13 mouse cellular contexts compared by ENCODE assay signal in genomic region chr11:97728730-97729129, GRCm38 (mm10). TPM values are rescaled to one million over a fixed set of nuclear protein-coding genes. Genes with fewer than 3 reads are reported as not detected.
DNase-seq lines count a peak whose midpoint lies in the region; ATAC-seq and TF ChIP-seq lines count a peak whose summit lies in the region.
"Had no signal": no experiment of that assay in that cellular context is flagged by ENCODE, and none has a peak within 500 bp of the region (broad histone marks: within the 10 kb centered on the region; RNA-seq: fewer than 3 reads in every experiment).

No protein-coding gene starts in this region.

- H3K9me3 ChIP-seq in heart, embryonic 16.5 days (replicated peaks; ENCODE audit: control insufficient read depth, low read length), result no peaks in the 10 kb centered on the region
- H3K9me3 ChIP-seq in liver, postnatal 0 days (ENCODE audit: low read length), result no peaks in the 10 kb centered on the region
- H3K9me3 ChIP-seq: forebrain, embryonic 12.5 days had no signal

- H3K4me3 ChIP-seq in heart, embryonic 16.5 days (ENCODE audit: low read length), result no peak overlapping the region
- H3K4me3 ChIP-seq in liver, postnatal 0 days (ENCODE audit: low read depth, low read length), result no peak overlapping the region
- H3K4me3 ChIP-seq: forebrain, embryonic 12.5 days had no signal

- no peak overlapping the region for H3K4me2 ChIP-seq in heart, embryonic 16.5 days (ENCODE audit: low read depth, low read length)
- no peak overlapping the region; the same call in 1 of the 2 replicates for H3K4me2 ChIP-seq in liver, postnatal 0 days (ENCODE audit: low read depth, low read length)
- H3K4me2 ChIP-seq: forebrain, embryonic 12.5 days had no signal

- H3K36me3 ChIP-seq in heart, embryonic 16.5 days (ENCODE audit: control insufficient read depth, insufficient read depth), result peaks cover 44% of the 10 kb centered on the region
- H3K36me3 ChIP-seq in liver, postnatal 0 days (replicated peaks; ENCODE audit: insufficient read depth, low read length), result peaks cover 40% of the 10 kb centered on the region

- no peak for TF ChIP-seq EP300 in liver, postnatal 0 days (IDR thresholded peaks at IDR 0.05; ENCODE audit: low read depth)

- H3K27ac ChIP-seq in heart, embryonic 16.5 days (ENCODE audit: low read length), result no peak overlapping the region
- H3K27ac ChIP-seq in liver, postnatal 0 days (ENCODE audit: low read depth), result peak overlapping the region; percentile 63; the same call in 1 of the 2 replicates
- H3K27ac ChIP-seq: forebrain, embryonic 12.5 days had no signal

- 60% methylated on average over 7 of the region's 7 CpGs for WGBS in heart, embryonic 16.5 days
- 63% methylated on average over 7 of the region's 7 CpGs for WGBS in liver, postnatal 0 days (ENCODE audit: insufficient replicate concordance)

- no peak for DNase-seq in heart, adult 18-20 months
- DNase-seq in CD4-positive, CD25-positive, alpha-beta regulatory T cell, adult 2 months (ENCODE audit: low read depth, low spot score), result peak; percentile 47
- peak; percentile 34 for DNase-seq in T-cell, adult 2 months (ENCODE audit: low spot score)
- DNase-seq in liver, postnatal 0 days, result no peak
- no peak for DNase-seq in B cell, adult 2 months
- DNase-seq in cerebellum, postnatal 10 days, result no peak
- DNase-seq in left cerebral cortex, adult 9 months (ENCODE audit: low spot score in 2 of 2), result no peak
- DNase-seq: cerebellum, adult 2 months; gastrocnemius, postnatal 36 days; kidney, adult 9 months; right cerebral cortex, postnatal 25 days had no signal

- H3K4me1 ChIP-seq in heart, embryonic 16.5 days (ENCODE audit: control insufficient read depth, insufficient read depth, low read length), result no peaks in the 10 kb centered on the region
- H3K4me1 ChIP-seq in liver, postnatal 0 days (ENCODE audit: insufficient read depth), result 0 out of 2 replicates have a peak, but pooled peaks cover 2% of the 10 kb centered on the region
- H3K4me1 ChIP-seq: forebrain, embryonic 12.5 days had no signal

- no peak overlapping the region for H3K9ac ChIP-seq in heart, embryonic 16.5 days (ENCODE audit: low read length)
- H3K9ac ChIP-seq in liver, postnatal 0 days (replicated peaks), result no peak overlapping the region
- H3K9ac ChIP-seq: forebrain, embryonic 12.5 days had no signal

- H3K27me3 ChIP-seq in heart, embryonic 16.5 days (ENCODE audit: control insufficient read depth, insufficient read depth, low read length), result no peaks in the 10 kb centered on the region
- no peaks in the 10 kb centered on the region for H3K27me3 ChIP-seq in liver, postnatal 0 days (ENCODE audit: insufficient read depth, low read length)
- H3K27me3 ChIP-seq: forebrain, embryonic 12.5 days had no signal

- ATAC-seq in heart, embryonic 16.5 days (replicated peaks; ENCODE audit: extremely low read depth, insufficient read depth, low FRiP score), result 0 out of 2 replicates have a peak, but pooled peaks have one; percentile 18
- ATAC-seq in liver, postnatal 0 days, result peak; percentile 15; the same call in 1 of the 2 replicates

- no peak for TF ChIP-seq CTCF in liver, postnatal 0 days (IDR thresholded peaks at IDR 0.05; ENCODE audit: low read depth)

RNA-seq across cellular contexts. Expression of gene Pip4k2b, which starts 15.8 kb away (rescaled TPM):
- polyA plus RNA-seq in heart, embryonic 16.5 days (2015; fragmentation: Nextera tagmentation; extraction: Ambion mirVana), result 0.81 and 1.1 TPM in 2 replicates
- total RNA-seq in heart, adult 18-20 months (2021), result 10 to 100 TPM; 23.7 to 24.1 TPM
- polyA plus RNA-seq in liver, postnatal 0 days (2015; fragmentation: Nextera tagmentation; extraction: Ambion mirVana), result 0.53 and 0.59 TPM in 2 replicates

RNA-seq across cellular contexts. Expression of gene Psmb3, which starts 25.5 kb away (rescaled TPM):
- polyA plus RNA-seq in heart, embryonic 16.5 days (2015; fragmentation: Nextera tagmentation; extraction: Ambion mirVana), result 359 and 395 TPM in 2 replicates
- 100 to 1,000 TPM; 135 to 150 TPM for total RNA-seq in heart, adult 18-20 months (2021)
- 244 and 267 TPM in 2 replicates for polyA plus RNA-seq in liver, postnatal 0 days (2015; fragmentation: Nextera tagmentation; extraction: Ambion mirVana)

RNA-seq across cellular contexts. Expression of gene Pcgf2, which starts 28.4 kb away (rescaled TPM):
- polyA plus RNA-seq in heart, embryonic 16.5 days (2015; fragmentation: Nextera tagmentation; extraction: Ambion mirVana), result 11.4 and 14.2 TPM in 2 replicates
- total RNA-seq in heart, adult 18-20 months (2021), result 1 to 10 TPM; 4.8 to 4.9 TPM
- 1.9 TPM in 2 replicates for polyA plus RNA-seq in liver, postnatal 0 days (2015; fragmentation: Nextera tagmentation; extraction: Ambion mirVana)

RNA-seq across cellular contexts. Expression of gene Cwc25, which starts 37.6 kb away (rescaled TPM):
- polyA plus RNA-seq in heart, embryonic 16.5 days (2015; fragmentation: Nextera tagmentation; extraction: Ambion mirVana), result 10.7 and 12.5 TPM in 2 replicates
- 1 to 10 TPM; 6.4 to 8.4 TPM for total RNA-seq in heart, adult 18-20 months (2021)
- 5.5 and 5.8 TPM in 2 replicates for polyA plus RNA-seq in liver, postnatal 0 days (2015; fragmentation: Nextera tagmentation; extraction: Ambion mirVana)

RNA-seq across cellular contexts. Expression of gene Cisd3, which starts 43.1 kb away (rescaled TPM):
- polyA plus RNA-seq in heart, embryonic 16.5 days (2015; fragmentation: Nextera tagmentation; extraction: Ambion mirVana), result 81.1 and 86.1 TPM in 2 replicates
- total RNA-seq in heart, adult 18-20 months (2021), result 100 to 1,000 TPM; 134 to 145 TPM
- 54.6 and 63.7 TPM in 2 replicates for polyA plus RNA-seq in liver, postnatal 0 days (2015; fragmentation: Nextera tagmentation; extraction: Ambion mirVana)

Comparison
In these comparisons a context has a peak if more than half of its experiments do, and no peak if none do; other contexts are left out.
1. DNase-seq: peak in CD4-positive, CD25-positive, alpha-beta regulatory T cell, adult 2 months (single experiment) and T-cell, adult 2 months (single experiment); none in heart, adult 18-20 months (0 of 2), liver, postnatal 0 days (single experiment), B cell, adult 2 months (0 of 2), cerebellum, postnatal 10 days (0 of 2) and left cerebral cortex, adult 9 months (0 of 2).